Mouse (Mus musculus): ENCODE measurements around the gene Figla. TPM values are rescaled to one million over a fixed set of nuclear protein-coding genes. Genes with fewer than 3 reads are reported as not detected.
"Not testable (repeated sequence)": the region's sequence is repeated elsewhere in the genome, so short reads cannot be mapped to it uniquely, and the experiment has no call there.

Gene Figla
- polyA plus RNA-seq (2014; fragmentation: Nextera tagmentation; extraction: Ambion mirVana): not detected in 2 replicates

- no peak within 1 kb of the TSS for H3K4me3 ChIP-seq (replicated peaks; ENCODE audit: low read length)
- DNase-seq (ENCODE audit: low spot score) (no peak), ATAC-seq (ENCODE audit: low FRiP score) (no peak)
- H3K36me3 ChIP-seq (replicated peaks; ENCODE audit: control insufficient read depth, insufficient read depth): no peaks in the 10 kb centered on the region
- H3K9ac ChIP-seq: no peak within 1 kb of the TSS
- no peak within 1 kb of the TSS for H3K27ac ChIP-seq
- WGBS: 87% methylated on average over 9 of the region's 9 CpGs
- H3K27me3 ChIP-seq (ENCODE audit: control insufficient read depth, insufficient read depth, low read length): no peaks in the 10 kb centered on the region
- no peak within 1 kb of the TSS for H3K4me2 ChIP-seq (replicated peaks)
- H3K4me1 ChIP-seq (replicated peaks; ENCODE audit: control insufficient read depth, insufficient read depth, low read length): no peaks in the 10 kb centered on the region
- H3K9me3 ChIP-seq (ENCODE audit: control insufficient read depth, low read length): no peaks in the 10 kb centered on the region
These were observed at the start of gene Figla for GRCm38 (mm10) chr6:86015871-86016270. Gene Figla (plus strand): TSS chr6:86016171.

DNA sequence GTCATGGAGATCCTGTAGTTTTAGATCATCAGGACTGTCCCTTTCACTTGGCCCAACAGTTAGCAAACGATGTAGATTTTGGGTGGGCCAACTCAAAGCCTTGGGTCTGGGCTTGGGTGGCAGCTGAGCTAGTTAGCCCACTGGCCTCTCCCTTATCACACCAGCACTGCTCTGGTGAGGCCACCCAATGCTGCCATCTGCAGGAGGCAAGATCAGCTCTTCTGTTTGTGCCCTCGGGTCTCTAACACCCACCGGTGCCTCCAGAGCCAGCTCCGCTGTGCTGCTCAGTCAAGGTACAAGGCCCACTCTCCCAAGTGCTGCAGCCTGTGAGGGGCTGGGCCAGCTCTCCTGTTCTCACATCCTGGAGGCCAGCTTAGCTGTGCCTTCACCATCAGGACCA is 49.3 kb upstream of the Figla start:
- H3K9ac ChIP-seq: no peak overlapping the region
- no peak overlapping the region for H3K27ac ChIP-seq
- DNase-seq (ENCODE audit: low spot score) (no peak), ATAC-seq (ENCODE audit: low FRiP score) (no peak)
- H3K4me1 ChIP-seq (replicated peaks; ENCODE audit: control insufficient read depth, insufficient read depth, low read length): no peaks in the 10 kb centered on the region; the same call in 1 of the 2 replicates
- no peaks in the 10 kb centered on the region for H3K36me3 ChIP-seq (replicated peaks; ENCODE audit: control insufficient read depth, insufficient read depth)
- no peak overlapping the region for H3K4me3 ChIP-seq (replicated peaks; ENCODE audit: low read length)
- no peaks in the 10 kb centered on the region for H3K27me3 ChIP-seq (ENCODE audit: control insufficient read depth, insufficient read depth, low read length)
- H3K4me2 ChIP-seq (replicated peaks): no peak overlapping the region
- H3K9me3 ChIP-seq (ENCODE audit: control insufficient read depth, low read length): no peaks in the 10 kb centered on the region
- WGBS: 89% methylated on average over 4 of the region's 4 CpGs

DNA sequence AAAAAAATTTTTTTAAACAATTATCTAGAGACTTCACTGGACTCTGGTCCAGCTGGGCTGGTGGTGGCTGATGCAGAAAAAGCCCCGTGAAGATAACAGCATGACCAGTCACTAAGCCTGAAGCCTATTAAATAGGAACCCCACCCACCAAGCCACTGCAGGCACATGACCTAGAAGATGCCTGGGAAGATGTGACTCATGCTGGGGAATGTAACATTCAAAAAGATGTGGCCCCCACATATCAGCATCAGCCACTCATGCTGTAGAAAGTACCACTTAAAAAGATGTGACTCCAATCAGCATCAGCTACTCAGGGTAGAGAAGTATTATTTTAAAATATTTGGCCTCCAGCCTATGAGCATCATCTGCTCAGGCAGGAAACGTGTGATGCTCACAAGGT is 46.1 kb upstream of the Figla start:
- no peaks in the 10 kb centered on the region for H3K36me3 ChIP-seq (replicated peaks; ENCODE audit: control insufficient read depth, insufficient read depth)
- no peak overlapping the region for H3K4me3 ChIP-seq (replicated peaks; ENCODE audit: low read length)
- 81% methylated on average over 2 of the region's 2 CpGs for WGBS
- H3K27ac ChIP-seq: no peak overlapping the region
- no peaks in the 10 kb centered on the region for H3K4me1 ChIP-seq (replicated peaks; ENCODE audit: control insufficient read depth, insufficient read depth, low read length)
- no peaks in the 10 kb centered on the region for H3K9me3 ChIP-seq (ENCODE audit: control insufficient read depth, low read length)
- no peak overlapping the region for H3K9ac ChIP-seq
- ATAC-seq (ENCODE audit: low FRiP score) (no peak), DNase-seq (ENCODE audit: low spot score) (no peak)
- no peak overlapping the region for H3K4me2 ChIP-seq (replicated peaks)
- H3K27me3 ChIP-seq (ENCODE audit: control insufficient read depth, insufficient read depth, low read length): no peaks in the 10 kb centered on the region

GRCm38 (mm10) chr6:85972699-85973098 is 43.3 kb upstream of the Figla start:
- Histone ChIP-seq H3K36me3 (replicated peaks; ENCODE audit: control insufficient read depth, insufficient read depth) (no peaks in the 10 kb centered on the region), H3K9me3 (ENCODE audit: control insufficient read depth, low read length) (no peaks in the 10 kb centered on the region), H3K4me3 (replicated peaks; ENCODE audit: low read length) (no peak overlapping the region), H3K27ac (no peak overlapping the region), H3K4me1 (replicated peaks; ENCODE audit: control insufficient read depth, insufficient read depth, low read length) (no peaks in the 10 kb centered on the region), H3K27me3 (ENCODE audit: control insufficient read depth, insufficient read depth, low read length) (no peaks in the 10 kb centered on the region), H3K9ac (no peak overlapping the region), H3K4me2 (replicated peaks) (no peak overlapping the region)
- 85% methylated on average over 3 of the region's 3 CpGs for WGBS
- ATAC-seq (ENCODE audit: low FRiP score) (no peak), DNase-seq (ENCODE audit: low spot score) (no peak)

GRCm38 (mm10) chr6:85973336-85973735 is 42.6 kb upstream of the Figla start:
- H3K36me3 ChIP-seq (replicated peaks; ENCODE audit: control insufficient read depth, insufficient read depth): no peaks in the 10 kb centered on the region
- H3K9me3 ChIP-seq (ENCODE audit: control insufficient read depth, low read length): no peaks in the 10 kb centered on the region
- no peak overlapping the region for H3K9ac ChIP-seq
- WGBS: 83% methylated on average over 3 of the region's 3 CpGs
- H3K27me3 ChIP-seq (ENCODE audit: control insufficient read depth, insufficient read depth, low read length): no peaks in the 10 kb centered on the region
- no peak overlapping the region for H3K27ac ChIP-seq
- DNase-seq (ENCODE audit: low spot score) (no peak), ATAC-seq (ENCODE audit: low FRiP score) (no peak)
- no peaks in the 10 kb centered on the region for H3K4me1 ChIP-seq (replicated peaks; ENCODE audit: control insufficient read depth, insufficient read depth, low read length)
- no peak overlapping the region for H3K4me2 ChIP-seq (replicated peaks)
- H3K4me3 ChIP-seq (replicated peaks; ENCODE audit: low read length): no peak overlapping the region

DNA sequence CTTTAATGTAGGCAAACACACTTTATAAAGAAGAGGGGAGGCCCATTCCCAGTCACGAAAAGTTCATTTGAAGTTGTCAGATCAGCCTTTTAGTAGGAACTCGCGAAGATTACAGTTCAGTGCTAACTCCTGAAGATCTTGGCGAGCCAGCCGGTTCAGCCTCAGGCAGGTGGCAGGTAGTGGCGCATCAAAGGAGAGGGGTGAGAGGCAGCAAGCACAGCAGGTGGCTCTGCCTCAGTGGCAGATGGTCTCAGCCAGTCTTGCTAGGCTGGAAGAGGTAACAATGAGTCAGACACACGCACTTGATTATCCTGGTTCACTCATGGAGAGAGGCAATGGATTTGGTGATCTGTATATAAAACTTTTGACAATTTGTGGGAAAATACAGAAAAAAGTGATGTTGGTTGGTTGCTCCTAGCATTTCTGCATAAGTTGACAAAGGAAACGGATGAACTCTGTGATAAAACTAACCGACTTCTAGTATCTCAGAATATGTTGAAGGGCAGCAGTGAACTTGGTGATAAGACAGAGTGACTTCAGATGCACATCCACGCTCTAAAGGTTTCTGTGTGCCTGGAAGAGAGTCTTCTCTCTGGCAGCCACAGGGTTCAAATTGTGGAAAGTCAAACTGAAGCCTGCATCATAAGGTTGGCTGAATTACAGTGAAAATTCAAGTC is 40.9 kb upstream of the Figla start:
- DNase-seq (ENCODE audit: low spot score) (no peak), ATAC-seq (ENCODE audit: low FRiP score) (no peak)
- Histone ChIP-seq H3K4me3 (replicated peaks; ENCODE audit: low read length) (no peak overlapping the region), H3K27ac (no peak overlapping the region), H3K9me3 (ENCODE audit: control insufficient read depth, low read length) (no peaks in the 10 kb centered on the region), H3K9ac (no peak overlapping the region), H3K4me1 (replicated peaks; ENCODE audit: control insufficient read depth, insufficient read depth, low read length) (no peaks in the 10 kb centered on the region), H3K27me3 (ENCODE audit: control insufficient read depth, insufficient read depth, low read length) (no peaks in the 10 kb centered on the region), H3K4me2 (replicated peaks) (no peak overlapping the region), H3K36me3 (replicated peaks; ENCODE audit: control insufficient read depth, insufficient read depth) (no peaks in the 10 kb centered on the region)
- WGBS: 69% methylated on average over 10 of the region's 10 CpGs

DNA sequence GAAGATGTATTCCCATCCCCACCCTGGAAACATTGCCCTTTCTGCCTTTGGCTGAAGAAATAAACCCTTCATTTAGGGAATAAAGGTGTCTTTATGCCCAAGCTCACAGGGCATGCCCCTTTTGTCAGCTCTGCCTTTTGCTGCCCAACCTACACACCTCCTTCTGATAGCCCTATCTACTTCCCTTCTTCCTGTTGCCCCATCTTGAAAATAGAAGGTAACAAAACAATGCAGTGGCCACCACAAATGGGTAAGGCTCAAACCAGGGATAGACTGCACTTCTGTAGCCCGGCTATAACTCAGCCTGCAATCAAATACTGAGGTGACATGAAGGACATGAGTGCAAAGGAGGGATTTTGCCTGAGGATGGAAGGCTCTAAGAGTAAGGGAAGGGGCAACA is 40.2 kb upstream of the Figla start:
- WGBS: 86% methylated on average over 1 of the region's 1 CpGs
- DNase-seq (ENCODE audit: low spot score) (no peak), ATAC-seq (ENCODE audit: low FRiP score) (no peak)
- H3K4me2 ChIP-seq (replicated peaks): no peak overlapping the region
- no peak overlapping the region for H3K27ac ChIP-seq
- H3K9me3 ChIP-seq (ENCODE audit: control insufficient read depth, low read length): no peaks in the 10 kb centered on the region
- H3K27me3 ChIP-seq (ENCODE audit: control insufficient read depth, insufficient read depth, low read length): no peaks in the 10 kb centered on the region
- no peak overlapping the region for H3K4me3 ChIP-seq (replicated peaks; ENCODE audit: low read length)
- no peak overlapping the region for H3K9ac ChIP-seq
- H3K36me3 ChIP-seq (replicated peaks; ENCODE audit: control insufficient read depth, insufficient read depth): no peaks in the 10 kb centered on the region
- no peaks in the 10 kb centered on the region for H3K4me1 ChIP-seq (replicated peaks; ENCODE audit: control insufficient read depth, insufficient read depth, low read length)

DNA sequence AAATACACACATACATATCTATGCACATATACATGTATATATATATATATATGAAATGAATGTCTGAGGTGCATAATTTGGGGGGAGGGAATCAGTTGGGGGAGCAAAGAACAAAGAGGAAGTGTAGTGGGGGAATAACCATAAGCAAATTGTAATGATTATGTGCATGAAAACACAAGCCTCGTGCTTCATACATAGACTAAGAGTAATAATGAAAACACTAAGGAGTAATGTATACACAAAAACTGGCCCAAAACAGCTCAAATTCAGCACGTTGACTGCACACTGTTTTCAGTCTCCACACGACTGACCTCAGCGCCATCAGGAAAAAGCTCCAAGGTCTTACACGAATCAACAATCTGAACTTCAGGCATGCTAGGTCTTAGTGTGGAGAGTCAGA is 39.7 kb upstream of the Figla start:
- Histone ChIP-seq H3K9me3 (ENCODE audit: control insufficient read depth, low read length) (no peaks in the 10 kb centered on the region), H3K27ac (no peak overlapping the region), H3K27me3 (ENCODE audit: control insufficient read depth, insufficient read depth, low read length) (no peaks in the 10 kb centered on the region), H3K4me3 (replicated peaks; ENCODE audit: low read length) (no peak overlapping the region), H3K9ac (no peak overlapping the region), H3K4me1 (replicated peaks; ENCODE audit: control insufficient read depth, insufficient read depth, low read length) (no peaks in the 10 kb centered on the region), H3K36me3 (replicated peaks; ENCODE audit: control insufficient read depth, insufficient read depth) (no peaks in the 10 kb centered on the region), H3K4me2 (replicated peaks) (no peak overlapping the region)
- ATAC-seq (ENCODE audit: low FRiP score) (no peak), DNase-seq (ENCODE audit: low spot score) (no peak)
- WGBS: 91% methylated on average over 5 of the region's 5 CpGs

GRCm38 (mm10) chr6:85978736-85979135 is 37.2 kb upstream of the Figla start:
- not testable (repeated sequence) for DNase-seq (ENCODE audit: low spot score); H3K36me3 ChIP-seq (replicated peaks; ENCODE audit: control insufficient read depth, insufficient read depth); H3K27me3 ChIP-seq (ENCODE audit: control insufficient read depth, insufficient read depth, low read length); H3K4me1 ChIP-seq (replicated peaks; ENCODE audit: control insufficient read depth, insufficient read depth, low read length); H3K4me2 ChIP-seq (replicated peaks); H3K9ac ChIP-seq; ATAC-seq (ENCODE audit: low FRiP score); H3K4me3 ChIP-seq (replicated peaks; ENCODE audit: low read length); H3K27ac ChIP-seq; H3K9me3 ChIP-seq (ENCODE audit: control insufficient read depth, low read length)
- 88% methylated on average over 4 of the region's 4 CpGs for WGBS

DNA sequence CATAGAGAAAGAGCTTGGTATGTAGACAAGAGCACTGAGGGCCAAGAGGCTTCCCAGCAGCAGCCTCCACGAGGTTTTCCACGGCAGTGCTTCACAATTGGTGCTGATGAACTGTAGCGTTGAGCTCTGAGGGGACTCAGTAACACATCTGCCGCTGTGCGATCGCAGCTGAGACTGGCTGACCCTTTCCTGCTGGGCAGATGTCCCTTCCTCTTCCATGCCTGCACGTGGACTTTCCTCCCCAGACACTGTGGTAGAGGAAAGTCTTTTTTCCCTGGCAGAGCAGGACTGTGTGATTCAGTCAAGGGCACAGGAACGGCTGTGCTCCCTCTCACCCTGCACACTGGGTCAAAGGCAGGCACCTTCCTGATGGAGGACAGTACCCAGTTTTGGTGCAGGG is 31.6 kb upstream of the Figla start:
- 72% methylated on average over 8 of the region's 8 CpGs for WGBS
- Histone ChIP-seq H3K27ac (no peak overlapping the region), H3K9me3 (ENCODE audit: control insufficient read depth, low read length) (no peaks in the 10 kb centered on the region), H3K36me3 (replicated peaks; ENCODE audit: control insufficient read depth, insufficient read depth) (no peaks in the 10 kb centered on the region), H3K27me3 (ENCODE audit: control insufficient read depth, insufficient read depth, low read length) (no peaks in the 10 kb centered on the region), H3K4me1 (replicated peaks; ENCODE audit: control insufficient read depth, insufficient read depth, low read length) (no peaks in the 10 kb centered on the region), H3K9ac (no peak overlapping the region), H3K4me3 (replicated peaks; ENCODE audit: low read length) (no peak overlapping the region), H3K4me2 (replicated peaks) (no peak overlapping the region)
- no peak for ATAC-seq (ENCODE audit: low FRiP score)
- no peak for DNase-seq (ENCODE audit: low spot score)
